Mouse (Mus musculus) kidney, adult 2 months (tissue): ENCODE data around the gene Acot7.

Source experiments
- CTCF ChIP-seq: fragments of 200-500 bp; conservative IDR thresholded peaks from 2 replicates; pipeline ENCODE4 v1.5.1; 2011; ENCODE audit warnings: low read depth, mild to moderate bottlenecking, control low read depth, low read length, moderate library complexity, mixed read lengths; ENCODE audit not compliant: insufficient read depth, insufficient read length
- POLR2A ChIP-seq: fragments of 200-500 bp; IDR thresholded peaks from one replicate; pipeline ENCODE4 v1.6.1; 2011; ENCODE audit warnings: low read depth, low read length, control low read depth

- peak; percentile 58 for TF ChIP-seq CTCF
- TF ChIP-seq POLR2A: no peak
These were observed 98.7 kb downstream of the Acot7 start for GRCm38 (mm10) chr4:152276389-152277347.
